Mouse (Mus musculus): ENCODE measurements around the gene Gli3. TPM values are rescaled to one million over a fixed set of nuclear protein-coding genes. Genes with fewer than 3 reads are reported as not detected.

The Gli3 gene
- polyA plus RNA-seq, 1 experiment from 2014 or later, result 40.8 TPM

GRCm38 (mm10) chr13:15762291-15762690, 299.3 kb downstream of the Gli3 start:
- H3K36me3 ChIP-seq, result no peaks in the 10 kb centered on the region
- H3K9ac ChIP-seq (replicated peaks), result no peak overlapping the region
- ATAC-seq (ENCODE audit: low FRiP score, low read depth), result no peak
- WGBS, result 82% methylated on average over 4 of the region's 4 CpGs
- no peaks in the 10 kb centered on the region for H3K9me3 ChIP-seq
- H3K27ac ChIP-seq (replicated peaks), result no peak overlapping the region
- H3K4me1 ChIP-seq, result peaks cover 15% of the 10 kb centered on the region
- no peak overlapping the region for H3K4me2 ChIP-seq (replicated peaks)
- H3K4me3 ChIP-seq, result no peak overlapping the region
- peaks cover 15% of the 10 kb centered on the region for H3K27me3 ChIP-seq

DNA sequence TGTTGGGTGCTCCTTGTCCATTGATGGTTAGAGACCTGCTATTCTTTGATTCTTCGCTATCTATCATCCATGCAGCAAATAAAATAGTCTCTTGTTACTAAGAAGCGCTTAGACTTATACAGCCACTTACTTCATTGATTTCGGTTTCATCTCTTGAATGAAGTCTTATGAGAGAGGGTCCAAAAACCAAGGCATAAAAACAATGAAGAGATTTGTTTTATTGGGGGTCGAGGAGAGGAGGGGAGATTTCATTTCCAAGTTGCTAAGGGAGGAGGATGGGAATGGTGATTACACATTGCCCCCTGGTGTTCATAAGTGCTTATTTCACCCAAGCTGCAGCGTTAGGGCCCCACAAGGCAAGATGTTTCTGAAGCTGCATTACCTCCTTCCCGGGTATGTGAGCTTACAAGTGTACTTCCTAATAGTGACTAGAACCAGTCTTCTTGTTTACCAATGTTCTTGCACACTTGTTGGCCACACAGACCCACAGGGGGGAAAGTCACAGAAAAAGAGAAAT, 299.9 kb downstream of the Gli3 start:
- Histone ChIP-seq H3K4me3 (no peak overlapping the region), H3K4me1 (peaks cover 15% of the 10 kb centered on the region), H3K9ac (replicated peaks) (no peak overlapping the region), H3K36me3 (no peaks in the 10 kb centered on the region), H3K9me3 (no peaks in the 10 kb centered on the region), H3K27me3 (peaks cover 12% of the 10 kb centered on the region), H3K27ac (replicated peaks) (no peak overlapping the region), H3K4me2 (replicated peaks) (no peak overlapping the region)
- ATAC-seq (ENCODE audit: low FRiP score, low read depth), result 0 out of 2 replicates have a peak, but pooled peaks have one; percentile 17
- 44% methylated on average over 6 of the region's 6 CpGs for WGBS

GRCm38 (mm10) chr13:15777624-15778023, 314.6 kb downstream of the Gli3 start:
- no peak overlapping the region for H3K4me3 ChIP-seq
- WGBS, result 87% methylated on average over 6 of the region's 6 CpGs
- no peaks in the 10 kb centered on the region for H3K4me1 ChIP-seq
- H3K27ac ChIP-seq (replicated peaks), result no peak overlapping the region
- no peaks in the 10 kb centered on the region for H3K9me3 ChIP-seq
- H3K9ac ChIP-seq (replicated peaks), result no peak overlapping the region
- no peak for ATAC-seq (ENCODE audit: low FRiP score, low read depth)
- no peaks in the 10 kb centered on the region for H3K27me3 ChIP-seq
- no peaks in the 10 kb centered on the region for H3K36me3 ChIP-seq
- H3K4me2 ChIP-seq (replicated peaks), result no peak overlapping the region
